In genomic region chr10:63689233-63689632, GRCm38 (mm10) we compare ENCODE assay signal across 24 mouse cellular contexts.
DNase-seq lines count a peak whose midpoint lies in the region; ATAC-seq lines count a peak whose summit lies in the region.
"Had no signal": no experiment of that assay in that cellular context is flagged by ENCODE, and none has a peak within 500 bp of the region (broad histone marks: within the 10 kb centered on the region; RNA-seq: fewer than 3 reads in every experiment).

No protein-coding gene starts in this region.

- no peak overlapping the region for H3K27ac ChIP-seq in hindbrain, embryonic 10.5 days
- no peak overlapping the region for H3K27ac ChIP-seq in hindbrain, embryonic 14.5 days
- H3K27ac ChIP-seq in liver, embryonic 11.5 days (ENCODE audit: low read depth, low read length): no peak overlapping the region
- H3K27ac ChIP-seq in liver, embryonic 13.5 days: no peak overlapping the region
- H3K27ac ChIP-seq in forebrain, embryonic 12.5 days: no peak overlapping the region
- no peak overlapping the region for H3K27ac ChIP-seq in intestine, embryonic 16.5 days (ENCODE audit: low read length)
- H3K27ac ChIP-seq: embryonic facial prominence, embryonic 12.5 days; embryonic facial prominence, embryonic 15.5 days; heart, adult 2 months; heart, embryonic 10.5 days; heart, embryonic 13.5 days; hindbrain, embryonic 12.5 days; intestine, embryonic 15.5 days had no signal

- peak; percentile 5 for DNase-seq in hindbrain, embryonic 10.5 days (ENCODE audit: low spot score)
- no peak for DNase-seq in hindbrain, embryonic 14.5 days (ENCODE audit: low spot score)
- no peak for DNase-seq in liver, embryonic 11.5 days (ENCODE audit: low spot score)
- DNase-seq in liver, embryonic 13.5 days: peak; percentile 7
- DNase-seq: cerebellum, adult 18-20 months; cerebellum, adult 9-10 months; cerebellum, postnatal 14 days; gastrocnemius, postnatal 10 days; gastrocnemius, postnatal 36 days; heart, adult 2 months; heart, postnatal 14 days; heart, postnatal 4 days had no signal

- WGBS in hindbrain, embryonic 10.5 days: 17% methylated on average over 3 of the region's 3 CpGs
- WGBS in hindbrain, embryonic 14.5 days: 20% methylated on average over 3 of the region's 3 CpGs
- 50% methylated on average over 3 of the region's 3 CpGs for WGBS in liver, embryonic 11.5 days
- WGBS in liver, embryonic 13.5 days (ENCODE audit: insufficient replicate concordance): 49% methylated on average over 3 of the region's 3 CpGs
- 41% methylated on average over 3 of the region's 3 CpGs for WGBS in forebrain, embryonic 12.5 days
- 37% methylated on average over 3 of the region's 3 CpGs for WGBS in intestine, embryonic 16.5 days

- no peaks in the 10 kb centered on the region for H3K9me3 ChIP-seq in hindbrain, embryonic 10.5 days
- no peaks in the 10 kb centered on the region for H3K9me3 ChIP-seq in hindbrain, embryonic 14.5 days (ENCODE audit: control insufficient read depth, low read length)
- H3K9me3 ChIP-seq in liver, embryonic 11.5 days (ENCODE audit: control insufficient read depth, low read length): no peaks in the 10 kb centered on the region
- no peaks in the 10 kb centered on the region for H3K9me3 ChIP-seq in liver, embryonic 13.5 days (replicated peaks)
- no peaks in the 10 kb centered on the region for H3K9me3 ChIP-seq in forebrain, embryonic 12.5 days
- H3K9me3 ChIP-seq in intestine, embryonic 16.5 days (ENCODE audit: control insufficient read depth, low read length): no peaks in the 10 kb centered on the region
- H3K9me3 ChIP-seq: embryonic facial prominence, embryonic 12.5 days; embryonic facial prominence, embryonic 15.5 days; heart, embryonic 10.5 days; heart, embryonic 13.5 days; hindbrain, embryonic 12.5 days; intestine, embryonic 15.5 days had no signal

- ATAC-seq in hindbrain, embryonic 14.5 days (ENCODE audit: low FRiP score): no peak
- ATAC-seq in liver, embryonic 11.5 days (replicated peaks; ENCODE audit: low FRiP score): peak; percentile 62
- peak; percentile 73 for ATAC-seq in liver, embryonic 13.5 days (ENCODE audit: low read depth)
- no peak for ATAC-seq in forebrain, embryonic 12.5 days (ENCODE audit: low FRiP score)
- ATAC-seq in intestine, embryonic 16.5 days: no peak
- ATAC-seq: activated CD4-positive, CD25-positive, alpha-beta regulatory T cell, adult 4 months; CD4-positive, CD25-positive, alpha-beta regulatory T cell, adult 4 months; forebrain, embryonic 16.5 days; hindbrain, embryonic 16.5 days; intestine, embryonic 15.5 days had no signal

- H3K36me3 ChIP-seq in hindbrain, embryonic 10.5 days: no peaks in the 10 kb centered on the region
- no peaks in the 10 kb centered on the region for H3K36me3 ChIP-seq in hindbrain, embryonic 14.5 days (replicated peaks; ENCODE audit: control insufficient read depth, insufficient read depth)
- no peaks in the 10 kb centered on the region for H3K36me3 ChIP-seq in liver, embryonic 11.5 days (ENCODE audit: control insufficient read depth, insufficient read depth, low read length)
- no peaks in the 10 kb centered on the region for H3K36me3 ChIP-seq in liver, embryonic 13.5 days
- H3K36me3 ChIP-seq in forebrain, embryonic 12.5 days (replicated peaks): no peaks in the 10 kb centered on the region
- H3K36me3 ChIP-seq in intestine, embryonic 16.5 days (ENCODE audit: control insufficient read depth, insufficient read depth, low read length): no peaks in the 10 kb centered on the region
- H3K36me3 ChIP-seq: embryonic facial prominence, embryonic 12.5 days; embryonic facial prominence, embryonic 15.5 days; heart, embryonic 10.5 days; heart, embryonic 13.5 days; hindbrain, embryonic 12.5 days; intestine, embryonic 15.5 days had no signal

- H3K4me1 ChIP-seq in hindbrain, embryonic 10.5 days (replicated peaks): no peaks in the 10 kb centered on the region
- H3K4me1 ChIP-seq in hindbrain, embryonic 14.5 days (replicated peaks; ENCODE audit: control insufficient read depth, insufficient read depth, low read length): no peaks in the 10 kb centered on the region
- no peaks in the 10 kb centered on the region for H3K4me1 ChIP-seq in liver, embryonic 11.5 days (replicated peaks; ENCODE audit: control insufficient read depth, insufficient read depth, low read length)
- H3K4me1 ChIP-seq in liver, embryonic 13.5 days (replicated peaks): no peaks in the 10 kb centered on the region
- no peaks in the 10 kb centered on the region for H3K4me1 ChIP-seq in forebrain, embryonic 12.5 days
- no peaks in the 10 kb centered on the region for H3K4me1 ChIP-seq in intestine, embryonic 16.5 days (ENCODE audit: control insufficient read depth, insufficient read depth, low read length)
- H3K4me1 ChIP-seq: embryonic facial prominence, embryonic 12.5 days; embryonic facial prominence, embryonic 15.5 days; heart, embryonic 10.5 days; hindbrain, embryonic 12.5 days; intestine, embryonic 15.5 days had no signal

- H3K27me3 ChIP-seq in hindbrain, embryonic 10.5 days (ENCODE audit: insufficient read depth, poor library complexity, severe bottlenecking): peaks cover 3% of the 10 kb centered on the region; the same call in 1 of the 2 replicates
- H3K27me3 ChIP-seq in hindbrain, embryonic 14.5 days (ENCODE audit: control insufficient read depth, insufficient read depth, low read length): no peaks in the 10 kb centered on the region
- H3K27me3 ChIP-seq in liver, embryonic 11.5 days (replicated peaks; ENCODE audit: control insufficient read depth, insufficient read depth, low read length): no peaks in the 10 kb centered on the region
- H3K27me3 ChIP-seq in liver, embryonic 13.5 days: 0 out of 2 replicates have a peak, but pooled peaks cover 1% of the 10 kb centered on the region
- no peaks in the 10 kb centered on the region for H3K27me3 ChIP-seq in forebrain, embryonic 12.5 days
- H3K27me3 ChIP-seq in intestine, embryonic 16.5 days (replicated peaks; ENCODE audit: control insufficient read depth, insufficient read depth, low read length): no peaks in the 10 kb centered on the region
- H3K27me3 ChIP-seq: embryonic facial prominence, embryonic 12.5 days; embryonic facial prominence, embryonic 15.5 days; heart, embryonic 13.5 days; hindbrain, embryonic 12.5 days; intestine, embryonic 15.5 days had no signal

- H3K4me3 ChIP-seq in hindbrain, embryonic 10.5 days: no peak overlapping the region
- no peak overlapping the region for H3K4me3 ChIP-seq in hindbrain, embryonic 14.5 days (replicated peaks; ENCODE audit: low read length)
- H3K4me3 ChIP-seq in liver, embryonic 11.5 days (ENCODE audit: low read depth, low read length): no peak overlapping the region
- no peak overlapping the region for H3K4me3 ChIP-seq in liver, embryonic 13.5 days (replicated peaks)
- H3K4me3 ChIP-seq in forebrain, embryonic 12.5 days (replicated peaks): no peak overlapping the region
- H3K4me3 ChIP-seq in intestine, embryonic 16.5 days (ENCODE audit: low read length): no peak overlapping the region
- H3K4me3 ChIP-seq: embryonic facial prominence, embryonic 12.5 days; embryonic facial prominence, embryonic 15.5 days; heart, adult 2 months; heart, embryonic 10.5 days; heart, embryonic 13.5 days; hindbrain, embryonic 12.5 days; intestine, embryonic 15.5 days had no signal

- no peak overlapping the region for H3K9ac ChIP-seq in hindbrain, embryonic 14.5 days
- no peak overlapping the region for H3K9ac ChIP-seq in liver, embryonic 11.5 days (ENCODE audit: low read depth, low read length)
- no peak overlapping the region for H3K9ac ChIP-seq in liver, embryonic 13.5 days
- no peak overlapping the region for H3K9ac ChIP-seq in forebrain, embryonic 12.5 days
- no peak overlapping the region for H3K9ac ChIP-seq in intestine, embryonic 16.5 days (ENCODE audit: low read depth, low read length)
- H3K9ac ChIP-seq: embryonic facial prominence, embryonic 12.5 days; embryonic facial prominence, embryonic 15.5 days; heart, embryonic 13.5 days; hindbrain, embryonic 12.5 days; intestine, embryonic 15.5 days had no signal

- no peak overlapping the region for H3K4me2 ChIP-seq in hindbrain, embryonic 14.5 days (replicated peaks)
- H3K4me2 ChIP-seq in liver, embryonic 11.5 days: no peak overlapping the region
- no peak overlapping the region for H3K4me2 ChIP-seq in liver, embryonic 13.5 days
- H3K4me2 ChIP-seq in forebrain, embryonic 12.5 days: no peak overlapping the region
- no peak overlapping the region for H3K4me2 ChIP-seq in intestine, embryonic 16.5 days (ENCODE audit: low read depth, low read length)
- H3K4me2 ChIP-seq: embryonic facial prominence, embryonic 12.5 days; embryonic facial prominence, embryonic 15.5 days; heart, embryonic 13.5 days; hindbrain, embryonic 12.5 days; intestine, embryonic 15.5 days had no signal

Comparison
In these comparisons a context has a peak if more than half of its experiments do, and no peak if none do; other contexts are left out.
1. DNase-seq: peak in hindbrain, embryonic 10.5 days (single experiment) and liver, embryonic 13.5 days (single experiment); none in hindbrain, embryonic 14.5 days (single experiment) and liver, embryonic 11.5 days (single experiment).
2. ATAC-seq: peak in liver, embryonic 11.5 days (single experiment) and liver, embryonic 13.5 days (single experiment); none in hindbrain, embryonic 14.5 days (single experiment), forebrain, embryonic 12.5 days (single experiment) and intestine, embryonic 16.5 days (single experiment).